Mouse (Mus musculus) CH12.LX (cell line): ENCODE measurements at regions not wholly inside any gene's neighbourhood (a gene's known extent, or its start where the extent isn't known, plus 50 kb on each side); places are given as distances from the start of the nearest gene placed in this dataset.

Experiments
- CTCF ChIP-seq, 2 experiments: IDR thresholded peaks in 1 of 2; conservative IDR thresholded peaks in 1 of 2; 2 replicates each; pipeline ENCODE4 v1.5.1; 2011 to 2012; ENCODE audit warnings: low read depth in 2 of 2, low read length in 2 of 2, improper control_type of control experiment in 1 of 2, inconsistent platforms in 1 of 2, mild to moderate bottlenecking in 1 of 2, moderate library complexity in 1 of 2
- EP300 ChIP-seq: IDR thresholded peaks from 2 replicates; pipeline ENCODE4 v1.6.1; 2011; ENCODE audit warnings: low read length, improper control_type of control experiment
- HCFC1 ChIP-seq: IDR thresholded peaks from 2 replicates; pipeline ENCODE4 v1.6.1; 2012; ENCODE audit warnings: low read depth, mild to moderate bottlenecking, inconsistent platforms, low read length, improper control_type of control experiment
- IRF4 ChIP-seq: IDR thresholded peaks from 2 replicates; pipeline ENCODE4 v1.6.1; 2014; ENCODE audit warnings: low read depth, mild to moderate bottlenecking, inconsistent platforms, low read length, improper control_type of control experiment
- MAZ ChIP-seq: IDR thresholded peaks from 2 replicates; pipeline ENCODE4 v1.6.1; 2012; ENCODE audit warnings: low read depth, mild to moderate bottlenecking, inconsistent platforms, low read length, improper control_type of control experiment, moderate library complexity
- POLR2A ChIP-seq: IDR thresholded peaks from 2 replicates; pipeline ENCODE4 v1.6.1; 2011; ENCODE audit warnings: low read depth, mild to moderate bottlenecking, improper control_type of control experiment, low read length
- TBP ChIP-seq: conservative IDR thresholded peaks from 2 replicates; pipeline ENCODE4 v1.6.1; 2011; ENCODE audit warnings: low read depth, low read length, improper control_type of control experiment
- UBTF ChIP-seq: IDR thresholded peaks from 2 replicates; pipeline ENCODE4 v1.6.1; 2012; ENCODE audit warnings: low read depth, mild to moderate bottlenecking, inconsistent platforms, low read length, improper control_type of control experiment, moderate library complexity
- USF1 ChIP-seq: IDR thresholded peaks from 2 replicates; pipeline ENCODE4 v1.6.1; 2014; ENCODE audit warnings: low read depth, mild to moderate bottlenecking, inconsistent platforms, low read length, improper control_type of control experiment
- ZNF384 ChIP-seq: IDR thresholded peaks from 2 replicates; pipeline ENCODE4 v1.6.1; 2012; ENCODE audit warnings: low read depth, low read length, improper control_type of control experiment, inconsistent platforms

DNA sequence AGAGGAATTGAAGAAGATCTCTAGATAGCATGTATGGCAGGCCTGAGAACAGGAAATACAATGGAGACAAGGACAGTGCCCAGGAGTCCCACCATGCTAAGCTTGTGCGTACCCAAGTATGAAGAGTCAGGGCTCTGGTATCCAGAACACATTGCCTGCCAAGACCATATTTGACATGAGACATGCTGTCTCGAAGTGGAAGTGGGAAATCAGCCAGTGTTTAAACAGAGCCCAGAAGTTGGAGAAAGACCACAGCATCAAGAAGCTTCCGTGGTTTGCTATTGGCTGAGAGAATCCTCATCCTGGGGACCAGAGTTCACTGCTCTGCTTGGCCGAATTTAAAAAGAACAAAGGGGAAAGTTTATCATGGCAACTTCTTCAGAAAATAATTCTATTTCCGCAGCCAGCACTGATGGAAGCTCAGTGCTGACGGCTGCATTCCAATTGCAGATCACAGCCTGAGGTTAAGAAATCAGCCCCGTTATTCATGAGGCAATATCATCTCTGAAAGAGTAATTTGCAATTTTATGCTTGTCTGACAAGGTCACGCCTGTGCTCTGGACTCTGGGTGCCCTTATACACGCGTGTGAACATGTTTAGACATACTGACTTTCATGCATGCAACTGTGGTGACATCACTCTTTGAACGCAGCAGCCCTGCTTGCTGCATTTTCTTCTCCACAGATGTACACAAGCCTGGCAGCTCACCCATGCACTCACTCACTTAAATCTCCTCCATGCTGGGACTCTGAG, 531.0 kb downstream of the Plekhb2 start:
- TF ChIP-seq HCFC1 (no peak), ZNF384 (no peak), USF1 (no peak), MAZ (no peak), TBP (no peak), CTCF (conservative IDR thresholded peaks at IDR 0.05 in 1 of 2, IDR thresholded peaks at IDR 0.05 in 1 of 2; ENCODE audit: low read depth in 2 of 2, low read length in 2 of 2) (no peak), POLR2A (no peak), IRF4 (no peak), EP300 (no peak), UBTF (no peak)
